Mouse (Mus musculus): Measurements from ENCODE around the gene Dlg4. TPM values are rescaled to one million over a fixed set of nuclear protein-coding genes. Genes with fewer than 3 reads are reported as not detected.
"Not testable (repeated sequence)": the region's sequence is repeated elsewhere in the genome, so short reads cannot be mapped to it uniquely, and the experiment has no call there.

The Dlg4 gene
- total RNA-seq, 2 experiments from 2014 or later, result 846 to 862 TPM

DNA sequence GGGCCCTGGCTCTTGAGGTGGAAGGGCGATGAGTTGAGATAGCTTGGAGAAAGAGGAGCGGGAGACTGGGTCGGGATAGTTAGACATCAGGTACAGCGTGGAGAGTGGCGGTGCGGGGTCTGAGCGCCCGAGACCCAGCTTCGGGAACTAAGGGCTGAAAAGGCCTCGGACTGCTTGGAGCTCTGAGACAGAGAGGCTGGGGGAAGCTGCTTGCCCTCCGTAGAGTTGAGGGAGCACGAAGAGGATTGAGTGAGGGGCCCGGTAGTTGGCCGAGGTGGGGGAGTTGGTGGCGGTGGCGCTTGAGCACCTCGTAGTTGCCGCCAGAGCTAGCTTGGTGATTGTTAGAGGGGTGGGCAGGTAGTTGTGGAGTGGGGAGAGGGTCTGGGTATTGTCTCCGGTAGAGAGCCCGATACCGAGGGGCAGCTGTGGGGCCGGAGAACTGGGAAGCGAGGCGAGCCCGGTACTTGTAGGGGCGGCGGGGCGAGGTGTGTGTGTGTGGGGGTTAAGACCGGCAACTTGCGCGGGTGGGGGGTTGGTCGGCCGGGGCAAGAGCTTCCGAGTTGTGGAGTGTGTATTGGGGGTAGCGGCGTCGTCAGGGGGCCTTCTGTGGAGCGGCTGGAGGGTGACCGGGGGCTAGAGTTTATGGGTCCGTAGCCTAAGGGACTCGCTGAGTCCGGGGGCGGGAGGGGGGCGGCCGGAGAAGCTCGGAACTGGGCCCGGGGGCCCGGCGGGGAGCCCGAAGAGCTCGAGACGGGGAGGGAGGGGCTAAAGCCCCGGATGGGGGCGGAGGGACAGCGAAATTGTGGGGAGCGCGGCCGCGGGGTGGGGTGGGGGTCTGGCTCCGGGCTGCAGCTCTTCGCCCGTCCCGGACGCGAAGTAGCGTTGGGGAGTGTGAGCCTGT lies 20.3 kb upstream of the Dlg4 start:
- no peak for DNase-seq (ENCODE audit: low spot score in 2 of 2)

DNA sequence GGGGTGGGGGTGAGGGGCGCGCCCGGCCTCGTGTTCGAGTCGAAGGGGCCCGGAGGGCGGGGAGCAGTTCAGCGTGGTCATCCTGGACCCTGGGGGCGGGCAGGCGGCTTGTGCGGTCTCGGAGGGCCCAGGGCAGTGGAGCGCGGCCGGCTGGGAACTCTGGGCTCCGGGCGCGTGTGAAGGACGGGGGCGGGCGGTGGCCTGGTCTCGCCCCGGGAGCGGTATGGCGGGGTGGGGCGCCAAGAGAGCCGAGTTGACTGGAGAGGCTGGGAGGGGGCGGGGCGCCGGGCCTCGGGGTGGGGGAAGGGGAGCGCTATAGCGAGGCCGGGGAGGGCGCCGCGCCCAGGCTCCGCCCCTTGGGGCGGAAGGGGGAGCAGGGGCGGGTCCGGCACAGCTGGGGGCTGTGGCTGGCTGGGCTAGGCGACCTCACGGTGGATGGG lies 19.7 kb upstream of the Dlg4 start:
- peak in 1 of 2 experiments; percentile 75 for DNase-seq (ENCODE audit: low spot score in 2 of 2)

DNA sequence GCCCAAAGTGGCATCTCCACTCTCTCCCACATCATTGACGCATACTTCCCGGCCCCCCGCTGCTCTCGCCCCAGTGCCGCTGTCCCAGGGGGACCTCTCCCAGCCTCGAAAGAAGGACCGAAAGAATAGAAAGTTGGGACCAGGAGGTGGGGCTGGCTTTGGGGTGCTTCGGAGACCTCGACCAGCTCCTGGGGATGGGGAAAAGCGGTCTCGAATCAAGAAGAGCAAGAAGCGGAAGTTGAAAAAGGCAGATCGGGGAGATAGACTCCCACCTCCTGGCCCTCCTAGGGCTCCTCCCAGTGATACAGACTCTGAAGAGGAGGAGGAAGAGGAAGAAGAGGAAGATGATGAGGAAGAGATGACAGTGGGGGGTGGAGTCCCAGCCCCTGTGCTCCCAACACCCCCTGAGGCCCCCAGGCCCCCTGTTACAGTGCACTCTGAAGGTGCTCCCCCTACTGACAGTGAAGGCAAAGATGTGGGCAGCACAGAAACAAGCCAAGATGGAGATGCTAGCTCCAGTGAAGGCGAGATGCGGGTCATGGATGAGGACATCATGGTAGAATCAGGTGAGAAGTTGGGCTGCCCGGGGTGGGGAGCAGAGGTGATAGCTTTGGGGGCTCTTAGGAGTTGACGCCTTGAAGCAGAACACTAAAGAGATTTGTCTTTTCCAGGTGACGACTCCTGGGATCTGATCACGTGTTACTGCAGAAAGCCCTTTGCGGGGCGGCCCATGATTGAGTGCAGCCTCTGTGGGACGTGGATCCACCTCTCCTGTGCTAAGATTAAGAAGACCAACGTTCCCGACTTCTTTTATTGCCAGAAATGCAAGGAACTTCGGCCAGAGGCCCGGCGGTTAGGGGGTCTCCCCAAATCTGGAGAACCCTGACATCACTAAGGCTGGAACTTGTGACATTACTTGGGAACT lies 17.9 kb upstream of the Dlg4 start:
- DNase-seq (ENCODE audit: low spot score in 2 of 2), result no peak

DNA sequence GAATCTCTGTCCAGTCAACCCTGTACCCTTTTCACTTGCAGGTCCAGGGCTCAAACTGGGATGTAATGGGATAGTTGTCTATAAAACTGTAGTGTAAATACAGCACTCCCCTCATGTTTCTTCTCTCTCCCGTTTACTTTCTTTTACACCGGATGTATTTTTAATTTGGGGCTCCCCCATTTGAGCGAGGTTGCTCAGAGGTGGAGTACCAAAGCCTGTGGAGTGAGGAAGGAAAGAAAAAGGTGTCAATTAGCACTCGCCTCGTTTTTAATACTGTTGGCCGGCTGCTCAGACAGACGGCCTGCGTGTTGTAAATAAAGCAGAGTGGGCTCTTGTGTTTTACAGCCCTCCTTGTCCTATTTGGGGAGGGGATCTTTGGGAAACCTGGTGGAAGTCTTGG lies 17.1 kb upstream of the Dlg4 start:
- DNase-seq (ENCODE audit: low spot score in 2 of 2), result no peak

DNA sequence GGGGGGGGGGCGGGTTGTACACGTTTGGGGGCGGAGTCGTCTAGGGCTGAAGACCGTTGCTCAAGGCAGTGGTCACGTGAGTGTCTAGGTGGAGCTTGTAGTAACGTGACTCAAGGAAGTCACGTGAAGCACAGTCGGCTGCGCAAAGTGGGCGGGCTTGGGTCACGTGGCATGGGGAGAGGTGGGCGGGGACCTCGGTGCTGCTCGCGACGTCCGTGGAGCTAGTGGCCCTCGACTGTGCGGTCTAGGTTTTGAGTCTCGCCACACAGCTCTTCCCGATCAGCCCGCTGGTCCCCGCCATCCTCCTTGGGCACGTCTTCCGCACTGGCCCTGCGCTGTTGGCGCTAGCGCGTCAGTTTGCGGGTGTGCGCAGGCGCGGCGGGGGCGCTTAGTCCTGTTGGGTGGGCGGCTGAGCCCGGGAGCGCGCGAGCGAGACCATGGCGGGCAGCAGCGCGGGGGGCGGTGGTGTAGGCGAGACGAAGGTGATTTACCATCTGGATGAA lies 16.3 kb upstream of the Dlg4 start, which contains the start of gene Dvl2:
Dvl2 (plus strand) TSS at position 200 of the 503 bp plus-strand sequence.
- DNase-seq (ENCODE audit: low spot score in 2 of 2), result peak; percentile 84 to 94

DNA sequence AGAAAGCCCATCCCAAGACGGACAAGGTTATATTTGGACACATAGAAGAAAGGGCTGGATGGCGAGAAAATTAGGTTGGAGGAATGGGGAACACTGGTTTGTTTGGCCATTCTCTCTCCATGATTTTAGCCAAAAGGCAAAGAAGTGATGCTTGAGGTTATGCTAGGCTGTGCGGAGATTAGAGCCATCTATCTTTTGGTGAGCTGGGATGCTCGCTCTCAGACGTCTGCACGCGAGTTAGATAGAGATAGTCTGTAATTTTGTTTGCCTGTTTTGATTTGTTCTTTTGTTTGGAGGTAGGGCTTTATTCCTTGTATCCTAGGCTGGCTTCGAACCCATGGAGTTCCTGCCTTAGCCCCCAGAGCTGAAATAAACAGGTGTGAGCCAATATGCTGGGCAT lies 15.6 kb upstream of the Dlg4 start:
- DNase-seq (ENCODE audit: low spot score in 2 of 2), result no peak

DNA sequence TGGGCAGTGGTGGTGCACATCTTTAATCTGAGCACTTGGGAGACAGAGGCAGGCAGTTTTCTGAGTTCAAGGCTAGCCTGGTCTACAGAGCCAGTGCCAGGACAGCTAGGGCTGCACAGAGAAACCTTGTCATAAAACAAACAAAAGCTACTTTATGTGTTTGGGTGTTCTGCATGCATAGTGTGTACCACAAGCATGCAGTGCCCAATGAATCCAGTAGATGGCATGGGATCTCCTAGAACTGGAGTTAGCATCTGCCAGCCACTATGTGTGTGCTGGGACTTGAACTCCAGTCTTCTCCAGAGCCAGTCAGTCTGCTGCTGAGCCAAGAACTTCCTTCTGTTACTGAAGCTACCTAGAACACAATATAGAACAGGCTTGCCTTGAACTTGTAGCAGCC lies 14.9 kb upstream of the Dlg4 start:
- no peak for DNase-seq (ENCODE audit: low spot score in 2 of 2)

DNA sequence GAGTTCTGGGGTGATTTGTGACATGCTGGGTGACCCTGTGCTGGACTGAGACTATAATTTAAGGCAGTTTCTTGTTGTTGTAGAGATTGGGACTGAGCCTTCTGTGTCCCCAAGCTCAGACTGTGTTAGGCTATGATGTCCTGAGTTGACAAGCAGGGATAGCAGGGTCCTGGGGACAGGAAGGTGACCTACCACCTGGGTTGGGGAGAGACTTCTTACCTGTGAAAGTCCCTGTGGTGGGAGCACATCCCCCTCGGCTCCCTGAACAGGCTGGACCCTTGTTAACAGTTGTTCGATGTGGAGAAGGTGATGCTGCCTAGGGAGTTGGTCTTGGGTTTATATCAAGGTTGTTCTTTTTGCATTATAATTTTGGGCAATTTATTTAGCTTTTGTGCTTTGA lies 14.3 kb upstream of the Dlg4 start:
- no peak for DNase-seq (ENCODE audit: low spot score in 2 of 2)

DNA sequence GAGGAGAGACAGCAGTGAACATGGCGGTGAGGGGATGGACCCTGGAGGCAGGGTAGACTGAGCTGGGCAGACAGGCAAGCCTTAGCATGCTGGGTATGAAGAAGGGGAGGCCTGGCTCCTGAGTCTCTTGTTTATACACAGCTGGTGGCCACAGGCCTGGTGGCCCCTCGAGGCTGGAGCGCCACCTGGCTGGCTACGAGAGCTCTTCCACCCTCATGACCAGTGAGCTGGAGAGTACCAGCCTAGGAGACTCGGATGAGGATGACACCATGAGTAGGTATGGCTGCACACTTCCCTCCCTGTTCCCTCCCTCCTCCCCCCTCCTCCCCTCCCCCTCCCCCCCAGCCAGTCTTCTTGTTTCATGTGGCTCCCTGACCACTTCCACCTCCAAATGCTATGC lies 11.2 kb upstream of the Dlg4 start:
- no peak for DNase-seq (ENCODE audit: low spot score in 2 of 2)

DNA sequence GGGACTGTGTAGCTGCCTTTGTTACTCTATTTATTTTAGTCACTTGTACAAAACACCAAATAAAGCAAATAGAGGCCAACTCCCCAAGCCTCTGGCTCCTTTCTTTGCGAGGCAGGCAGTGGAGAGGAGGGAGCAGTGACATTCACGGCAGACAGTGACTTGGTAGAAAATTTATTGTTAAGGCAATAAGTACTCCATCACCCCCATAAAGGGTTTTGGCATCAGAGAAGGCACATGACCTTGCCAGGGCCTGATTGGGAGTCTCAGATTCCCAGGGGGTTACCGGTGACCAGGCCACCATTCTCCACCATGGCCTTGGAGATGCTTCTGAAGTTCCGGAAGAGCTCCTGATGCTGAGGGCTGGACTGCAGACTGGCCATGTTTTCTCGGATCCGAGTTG lies 6.7 kb upstream of the Dlg4 start:
- DNase-seq (ENCODE audit: low spot score in 2 of 2), result no peak

DNA sequence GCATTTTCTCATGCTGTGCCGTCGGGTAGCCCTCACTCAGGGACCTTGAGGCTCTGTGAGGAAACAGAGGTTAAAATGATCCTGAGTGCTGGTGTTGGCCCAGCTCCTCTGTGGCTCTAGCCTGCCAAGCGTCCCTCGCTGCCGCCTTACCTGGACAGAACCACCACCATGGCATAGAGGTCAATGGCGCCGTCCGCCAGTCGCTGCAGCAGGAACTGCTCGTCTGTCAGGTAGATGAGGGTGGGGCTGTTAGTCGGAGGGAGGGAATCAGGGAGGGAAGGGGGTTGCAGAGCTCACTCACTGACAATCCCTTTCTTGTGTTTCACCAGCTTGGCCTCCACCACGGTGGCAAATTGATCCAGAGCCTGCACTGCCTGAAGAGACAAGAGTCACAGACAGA lies 6.2 kb upstream of the Dlg4 start:
- no peak for DNase-seq (ENCODE audit: low spot score in 2 of 2)

DNA sequence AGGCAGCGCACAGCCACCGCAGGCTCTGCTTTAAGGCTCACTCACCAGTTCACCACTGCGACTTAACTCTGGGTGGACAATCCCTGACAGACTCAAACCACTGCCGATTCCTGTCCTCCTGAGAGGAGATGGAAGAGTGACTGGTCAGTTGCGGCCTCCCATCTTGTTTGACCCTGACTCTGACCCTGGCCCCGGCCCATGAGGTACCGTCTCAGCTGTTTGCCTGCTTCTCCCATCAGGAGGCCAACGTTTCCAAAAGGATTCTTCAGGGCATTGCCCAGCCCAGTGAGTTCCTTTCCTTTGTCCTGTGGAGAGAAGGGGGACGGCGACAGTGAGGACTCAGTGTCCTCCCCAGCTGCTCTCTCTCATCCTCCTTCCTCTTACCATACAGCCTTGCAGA lies 5.8 kb upstream of the Dlg4 start:
- peak in 1 of 2 experiments; percentile 3 for DNase-seq (ENCODE audit: low spot score in 2 of 2)

DNA sequence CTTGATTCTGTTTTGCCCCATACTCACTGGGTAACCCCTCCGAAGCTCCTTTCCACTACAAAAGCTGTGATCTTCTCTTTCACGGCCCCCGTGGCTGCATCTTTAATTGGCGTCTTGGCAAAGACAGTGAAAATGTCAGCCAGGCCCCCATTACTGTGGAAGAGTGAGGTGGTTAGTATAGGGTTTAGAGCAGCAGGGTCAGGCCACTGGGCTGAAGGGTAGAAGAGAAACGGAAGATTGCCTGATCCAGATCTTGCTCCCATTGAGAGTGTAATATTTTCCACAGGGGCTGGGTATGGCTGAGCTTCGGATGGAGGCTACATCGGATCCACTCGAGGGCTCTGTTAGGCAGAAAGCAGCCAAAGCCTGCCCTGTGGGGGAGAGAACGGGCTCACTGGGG lies 3.8 kb upstream of the Dlg4 start:
- no peak for DNase-seq (ENCODE audit: low spot score in 2 of 2)

DNA sequence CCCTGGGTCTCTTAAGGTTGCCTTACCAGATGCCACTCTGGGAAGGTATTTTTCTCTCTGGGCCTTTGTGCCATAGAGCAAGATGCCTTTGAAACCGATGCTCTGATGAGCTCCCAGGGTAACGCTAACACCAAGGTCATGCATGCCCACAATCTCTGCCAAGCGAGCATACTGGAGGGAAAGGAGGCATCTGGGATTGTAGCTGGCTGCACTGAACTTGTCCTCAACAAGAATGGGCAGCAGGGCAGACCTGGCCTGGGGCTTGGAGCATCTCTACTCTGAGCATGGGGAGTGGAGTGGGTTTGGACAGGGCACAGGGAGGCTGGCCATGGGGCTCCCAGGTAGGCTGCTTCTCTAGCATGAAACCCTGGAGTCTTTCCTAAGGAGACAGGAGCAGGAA lies 3.3 kb upstream of the Dlg4 start:
- no peak for DNase-seq (ENCODE audit: low spot score in 2 of 2)

DNA sequence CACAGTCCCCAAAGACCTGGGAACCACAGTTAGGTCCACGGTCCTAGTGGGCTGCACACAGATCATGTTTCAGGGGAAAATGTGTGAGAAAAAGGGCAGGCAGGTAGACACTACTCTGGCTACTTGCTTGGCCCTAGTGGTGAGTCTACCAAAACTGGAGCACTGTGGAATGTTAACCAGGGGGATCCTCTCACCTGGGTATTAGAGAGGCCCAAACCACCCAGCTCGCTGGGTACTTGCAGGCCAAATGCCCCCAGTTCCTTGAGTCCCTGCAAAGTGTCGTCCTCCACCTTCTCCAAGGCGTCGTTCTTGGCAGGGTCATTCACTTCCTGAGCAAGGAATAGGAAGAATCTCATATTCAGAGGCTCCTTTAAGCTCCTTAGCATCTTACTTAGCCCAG lies 2.7 kb upstream of the Dlg4 start:
- DNase-seq (ENCODE audit: low spot score in 2 of 2), result no peak

DNA sequence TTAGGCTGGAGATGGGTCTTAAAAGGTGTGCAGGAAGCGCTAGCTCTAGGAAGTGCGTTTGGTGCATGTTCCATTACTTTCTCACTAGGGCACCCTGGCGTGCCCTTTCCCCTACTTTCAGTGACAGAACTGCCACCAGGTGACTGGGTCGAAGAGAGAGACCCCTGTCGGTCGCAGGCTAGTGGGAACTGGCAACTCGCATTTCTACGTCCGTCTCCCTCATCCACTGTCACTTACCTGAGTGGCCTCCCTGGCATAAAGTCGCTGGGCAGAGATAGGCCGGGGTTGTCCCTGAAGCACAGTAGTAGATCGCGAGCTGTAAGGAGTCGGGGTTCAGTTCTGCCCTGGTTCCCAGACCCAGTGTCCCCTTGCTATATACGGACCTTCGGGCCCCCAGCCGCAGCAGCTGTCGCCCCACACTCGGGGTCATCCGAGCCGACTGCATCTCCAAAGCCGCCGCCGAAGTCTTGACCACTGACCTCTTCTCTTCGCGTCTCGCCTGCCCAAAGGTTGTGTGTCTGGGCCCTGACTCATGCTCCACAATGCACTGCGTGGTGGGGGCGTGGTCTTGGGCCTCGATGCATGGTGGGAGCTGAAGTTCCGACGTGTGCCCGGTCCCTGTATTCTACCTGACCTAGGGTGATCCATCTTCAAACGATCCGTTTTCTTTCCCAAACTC lies 1.7 kb upstream of the Dlg4 start, which contains the start of gene Acadvl:
Acadvl (minus strand) TSS at position 532 of the 679 bp plus-strand sequence.
- peak; percentile 81 to 92 for DNase-seq (ENCODE audit: low spot score in 2 of 2)

DNA sequence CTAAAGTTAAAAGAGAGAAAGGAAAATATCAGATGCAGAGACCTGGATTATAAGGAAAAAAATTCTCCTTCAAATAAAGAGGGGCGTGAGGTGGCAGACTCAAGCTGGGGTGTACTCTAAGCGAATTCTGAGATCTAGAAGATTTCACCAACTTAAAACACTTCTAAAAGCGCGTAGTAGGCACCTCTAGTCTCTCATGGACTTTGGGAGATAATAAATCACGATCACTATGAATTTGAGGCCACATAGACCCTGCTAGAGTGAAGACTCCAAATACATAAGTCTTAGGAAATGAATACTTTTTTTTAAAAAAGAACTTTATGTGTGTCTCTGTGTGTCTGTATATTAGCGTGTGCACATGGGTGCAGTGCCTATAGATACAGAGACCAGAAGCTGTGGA lies 1.1 kb upstream of the Dlg4 start:
- no peak for DNase-seq (ENCODE audit: low spot score in 2 of 2)

DNA sequence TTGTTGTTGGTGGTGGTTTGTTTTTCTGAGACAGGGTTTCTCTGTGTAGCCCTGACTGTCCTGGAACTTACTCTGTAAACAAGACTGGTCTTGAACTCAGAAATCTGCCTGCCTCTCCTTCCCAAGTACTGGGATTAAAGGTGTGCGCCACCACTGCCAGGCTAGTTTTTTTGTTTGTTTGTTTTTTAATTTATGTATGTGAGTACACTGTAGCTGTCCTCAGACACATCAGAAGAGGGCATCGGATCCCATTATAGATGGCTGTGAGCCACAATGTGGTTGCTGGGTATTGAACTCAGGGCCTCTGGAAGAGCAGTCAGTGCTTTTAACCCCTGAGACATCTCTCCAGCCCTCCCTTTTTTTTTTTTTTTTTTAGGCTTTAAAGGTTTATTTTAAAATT lies 565 bp upstream of the Dlg4 start:
- not testable (repeated sequence) for DNase-seq (ENCODE audit: low spot score in 2 of 2)

DNA sequence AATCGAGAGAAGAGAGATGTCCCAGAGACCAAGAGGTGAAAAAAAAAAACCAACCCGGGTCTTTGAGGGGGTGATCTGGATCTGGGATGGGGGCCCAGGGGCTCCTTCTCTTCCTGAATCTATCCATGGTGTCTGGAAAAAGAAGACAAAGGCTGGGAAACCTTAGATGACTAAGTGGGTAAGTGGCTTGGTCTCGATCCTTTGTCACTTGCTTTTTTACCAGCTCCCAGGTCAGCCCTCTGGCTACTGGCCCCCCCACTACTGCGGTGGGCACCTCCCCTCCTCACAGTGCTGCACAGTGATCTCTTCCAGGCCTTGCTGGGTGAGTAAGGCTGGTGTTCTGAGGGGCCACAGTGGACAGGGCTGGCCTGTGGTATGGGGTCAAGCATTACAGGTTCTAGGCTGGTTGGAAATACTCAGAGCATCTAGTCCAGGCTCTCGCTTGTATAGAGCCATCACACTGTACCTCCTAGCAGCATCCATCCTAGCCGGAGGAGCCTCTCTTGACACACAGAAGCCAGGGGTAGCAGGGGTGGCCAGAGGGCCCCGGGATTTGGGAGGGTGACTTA lies 541 bp downstream of the Dlg4 start:
- no peak for DNase-seq (ENCODE audit: low spot score in 2 of 2)

DNA sequence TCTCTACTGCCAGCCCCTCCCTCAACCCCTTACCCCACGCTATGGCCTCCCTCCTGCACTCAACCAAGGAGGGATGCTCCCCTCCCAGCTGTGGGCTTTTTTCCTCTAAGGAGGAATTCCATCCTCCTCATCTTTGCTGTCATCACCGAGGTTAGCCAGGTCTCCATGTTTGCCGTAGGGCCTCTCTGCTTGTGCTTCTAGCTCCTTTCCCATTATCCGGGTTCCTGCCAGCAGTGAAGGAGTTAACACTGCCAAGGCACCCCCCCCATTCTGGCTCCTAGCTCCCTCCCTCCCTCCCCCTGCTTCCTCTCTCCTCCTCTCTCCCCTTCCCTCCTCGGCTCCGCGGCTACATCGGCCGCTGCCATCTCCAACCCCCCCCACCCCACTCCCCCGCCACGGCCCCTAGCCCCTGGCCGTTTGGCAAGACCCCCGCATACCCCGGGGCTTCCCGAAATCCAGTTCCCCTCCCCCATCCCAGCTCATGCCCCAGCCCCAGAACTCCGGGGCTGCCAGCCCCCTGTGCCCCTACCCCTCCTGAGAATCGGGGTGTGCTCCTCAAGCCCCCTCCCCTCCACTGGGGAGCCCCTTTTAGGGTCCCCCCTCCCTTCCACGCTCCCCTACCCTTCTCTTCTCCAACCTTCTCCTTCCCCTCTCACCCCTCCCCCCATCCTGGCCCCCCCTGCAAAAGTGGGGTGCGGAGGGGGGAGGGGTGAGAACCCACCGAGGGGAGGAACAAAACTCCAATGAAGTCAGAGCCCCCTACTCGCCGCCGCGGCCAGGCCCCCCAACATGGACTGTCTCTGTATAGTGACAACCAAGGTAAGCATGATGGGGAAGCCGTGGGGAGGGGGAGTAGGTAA lies 1.6 kb downstream of the Dlg4 start:
- peak in 1 of 2 experiments; percentile 71 for DNase-seq (ENCODE audit: low spot score in 2 of 2)

All from layer of hippocampus, adult 18-20 months (tissue).